Mouse (Mus musculus) common myeloid progenitor, adult 5-6 weeks (primary cell): Measurements from ENCODE around the gene Ahcyl1. TPM values are rescaled to one million over a fixed set of nuclear protein-coding genes. Genes with fewer than 3 reads are reported as not detected.

ENCODE experiments used
- ATAC-seq: replicated peaks from 2 replicates; pipeline ENCODE4 v1.8.0; 2016; ENCODE audit warnings: low read depth, mild to moderate bottlenecking, moderate TSS enrichment, inconsistent platforms; ENCODE audit not compliant: poor library complexity, severe bottlenecking
- total RNA-seq: library from RNA; stranded (forward); fragments of 200-1000, 187-1606 nt; gene quantifications from 2 replicates; pipeline ENCODE4 v1.2.3, GENCODE M21; 2017

The Ahcyl1 gene
- total RNA-seq, 1 experiment from 2014 or later, result 95.6 TPM

GRCm38 (mm10) chr3:107706164-107706563 is 9.8 kb upstream of the Ahcyl1 start:
- peak; percentile 86 for ATAC-seq

- ATAC-seq, result no peak
These were observed 8.0 kb upstream of the Ahcyl1 start for GRCm38 (mm10) chr3:107704371-107704705.

- ATAC-seq, result no peak
These were observed 7.5 kb upstream of the Ahcyl1 start for GRCm38 (mm10) chr3:107703675-107704370.

DNA sequence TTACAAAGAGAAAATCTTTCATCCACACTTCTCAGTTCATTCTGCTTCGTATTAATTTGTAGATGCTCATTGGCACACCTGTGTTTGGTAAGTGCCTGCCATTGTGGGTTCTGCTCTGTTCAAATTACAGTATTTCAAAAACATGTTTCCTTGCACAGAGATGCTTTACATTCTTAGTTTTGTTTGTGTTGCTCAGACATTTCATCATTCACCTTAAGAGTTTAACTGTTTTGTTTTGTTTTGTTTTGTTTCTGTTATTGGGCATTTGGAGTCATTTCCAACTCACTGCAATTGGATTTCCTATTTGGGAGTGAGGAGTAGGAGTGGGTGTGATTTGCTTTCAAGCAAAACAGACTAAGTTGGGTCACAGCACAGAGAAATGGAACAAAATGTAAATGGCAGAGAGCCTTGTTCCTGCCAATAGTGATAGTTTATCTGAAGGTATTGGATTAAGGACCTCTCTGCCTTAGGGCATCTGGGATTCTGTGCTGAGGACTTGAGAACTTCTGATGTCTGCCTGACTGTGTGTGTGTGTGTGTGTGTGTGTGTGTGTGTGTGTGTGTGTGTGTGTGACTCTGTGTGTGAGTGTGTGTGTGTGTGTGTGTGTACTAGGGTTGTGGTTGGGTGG is 5.5 kb upstream of the Ahcyl1 start:
- ATAC-seq, result no peak

GRCm38 (mm10) chr3:107700625-107701024 is 4.3 kb upstream of the Ahcyl1 start:
- no peak for ATAC-seq

DNA sequence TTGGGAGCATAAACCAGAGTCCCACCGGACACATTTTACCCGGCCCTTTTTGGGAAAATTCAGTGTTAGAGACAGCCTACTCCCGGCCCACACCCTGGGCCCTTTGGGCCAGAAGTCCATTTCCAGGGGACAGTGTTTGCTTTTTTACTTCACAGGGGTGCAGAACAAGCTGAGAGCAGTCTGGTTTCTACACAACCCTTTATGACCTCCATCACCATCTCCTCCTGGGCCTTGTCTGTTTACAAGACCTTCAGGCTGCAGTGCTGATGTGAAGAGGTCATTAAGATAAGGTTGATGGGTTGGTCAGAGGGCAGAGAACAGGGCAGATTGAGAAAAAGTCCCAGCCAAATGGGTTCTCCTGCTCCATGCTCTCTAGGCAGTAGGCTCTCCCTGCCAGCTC is 550 bp upstream of the Ahcyl1 start:
- ATAC-seq, result no peak

- ATAC-seq, result no peak
These were observed 977 bp downstream of the Ahcyl1 start for GRCm38 (mm10) chr3:107695219-107695947.

DNA sequence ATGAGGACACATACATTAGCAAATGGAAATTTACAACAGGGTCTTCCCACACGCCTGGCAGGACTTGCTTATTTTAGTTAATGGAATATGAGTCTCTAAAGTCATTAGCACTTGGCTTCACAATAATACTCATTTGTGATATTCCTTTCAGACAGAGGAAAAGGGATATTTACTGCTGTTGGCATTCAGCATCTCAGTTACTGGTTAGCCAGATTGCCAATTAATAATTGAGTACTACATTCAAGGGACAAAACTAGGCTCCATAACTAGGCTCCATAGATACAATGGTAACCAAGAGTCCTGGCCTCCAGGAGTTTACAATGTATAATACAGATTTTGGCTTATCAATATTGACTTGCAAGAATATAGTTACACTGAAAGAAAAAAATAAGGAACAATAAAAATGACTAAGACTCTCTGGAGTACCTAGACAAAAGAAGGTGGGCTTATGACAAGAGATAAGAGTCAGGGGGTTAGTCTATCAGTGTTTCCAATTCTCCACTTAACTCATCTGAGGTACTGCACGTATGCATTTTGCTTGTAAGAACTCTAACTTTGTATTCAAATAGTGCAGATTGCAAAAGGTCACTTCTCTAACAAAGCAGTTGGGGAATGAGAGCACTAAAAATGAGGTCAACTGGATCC is 2.0 kb downstream of the Ahcyl1 start:
- ATAC-seq, result no peak

DNA sequence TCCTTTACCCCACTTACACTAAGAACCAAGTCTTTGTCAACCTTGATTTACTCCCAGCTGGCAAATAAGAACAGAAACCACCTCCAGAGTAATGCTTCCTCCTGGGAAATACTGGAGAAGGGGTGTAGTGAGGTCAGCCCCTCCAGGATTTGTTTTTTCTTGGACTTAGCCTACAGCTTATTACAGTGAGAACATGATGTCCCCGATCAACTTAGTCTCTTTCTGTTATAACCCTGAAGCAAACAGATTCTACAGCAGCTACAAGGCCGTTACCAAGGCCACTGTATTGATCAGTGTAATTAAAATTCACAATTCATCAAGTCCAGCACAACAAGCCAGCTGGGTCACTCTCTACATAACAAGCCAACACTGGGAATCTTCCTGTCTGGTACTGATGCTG is 6.0 kb downstream of the Ahcyl1 start:
- ATAC-seq, result no peak

DNA sequence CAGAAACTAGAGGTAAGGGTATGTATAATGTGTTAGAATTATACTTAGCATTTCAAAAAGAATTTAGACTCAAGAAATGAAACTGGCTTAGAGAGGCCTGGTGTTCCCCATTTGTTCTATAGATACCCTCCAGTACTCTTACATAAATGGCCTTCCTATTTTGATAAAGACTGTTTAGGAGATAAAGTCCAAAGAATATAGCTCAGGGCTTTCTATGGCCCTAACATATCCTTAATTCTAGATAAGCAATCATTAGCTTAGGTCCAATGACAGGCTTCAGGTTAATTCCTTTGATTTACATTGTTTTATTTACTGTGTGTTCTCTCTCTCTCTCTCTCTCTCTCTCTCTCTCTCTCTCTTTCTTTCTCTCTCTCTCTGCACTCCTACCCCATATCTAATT is 7.1 kb downstream of the Ahcyl1 start:
- no peak for ATAC-seq

DNA sequence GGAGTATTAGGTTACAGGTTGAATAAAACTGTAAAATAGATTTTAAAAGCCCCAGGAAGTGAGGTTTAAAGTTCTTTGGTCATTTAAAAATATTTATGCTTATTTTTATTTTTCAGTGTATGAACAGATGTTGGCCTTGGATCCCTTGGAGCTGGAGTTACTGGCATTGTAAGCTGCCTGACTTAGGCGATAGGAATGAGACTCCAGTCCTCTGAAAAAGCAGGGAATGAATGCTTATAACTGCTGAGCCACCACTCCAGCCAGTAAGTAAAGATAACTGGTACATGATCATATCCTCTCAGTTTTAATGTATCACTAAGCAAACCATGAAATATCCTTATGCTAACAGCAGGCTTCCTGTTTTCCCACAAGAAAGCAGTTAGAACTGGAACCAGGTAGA is 8.1 kb downstream of the Ahcyl1 start:
- no peak for ATAC-seq

GRCm38 (mm10) chr3:107686276-107686977 is 9.9 kb downstream of the Ahcyl1 start:
- no peak for ATAC-seq

- ATAC-seq, result no peak
These were observed 10.7 kb downstream of the Ahcyl1 start for GRCm38 (mm10) chr3:107685652-107686051.

GRCm38 (mm10) chr3:107683587-107683986 is 12.8 kb downstream of the Ahcyl1 start:
- ATAC-seq, result no peak

GRCm38 (mm10) chr3:107680790-107681576 is 15.4 kb downstream of the Ahcyl1 start:
- ATAC-seq, result peak; percentile 69; the same call in 1 of the 2 replicates

DNA sequence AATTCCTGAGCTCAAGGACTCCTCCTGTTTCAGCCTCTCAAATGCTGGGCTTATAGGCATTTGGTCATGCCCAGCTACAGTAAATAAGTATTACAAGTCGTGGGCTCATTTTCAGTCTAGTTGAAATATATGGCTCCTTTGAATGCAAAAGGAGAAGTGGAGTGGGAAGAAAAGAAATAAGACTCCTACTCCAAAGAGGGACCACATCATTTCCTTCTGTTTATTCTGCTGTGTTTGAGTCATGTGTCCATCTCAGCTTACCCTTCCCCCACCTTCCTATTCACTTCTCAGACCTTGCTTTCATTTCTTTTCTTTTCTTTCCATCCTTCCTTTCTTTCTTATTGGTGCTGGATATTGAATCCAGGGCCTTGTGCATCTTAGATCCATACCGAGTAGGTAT is 24.9 kb downstream of the Ahcyl1 start:
- ATAC-seq, result peak; percentile 50; the same call in 1 of the 2 replicates

DNA sequence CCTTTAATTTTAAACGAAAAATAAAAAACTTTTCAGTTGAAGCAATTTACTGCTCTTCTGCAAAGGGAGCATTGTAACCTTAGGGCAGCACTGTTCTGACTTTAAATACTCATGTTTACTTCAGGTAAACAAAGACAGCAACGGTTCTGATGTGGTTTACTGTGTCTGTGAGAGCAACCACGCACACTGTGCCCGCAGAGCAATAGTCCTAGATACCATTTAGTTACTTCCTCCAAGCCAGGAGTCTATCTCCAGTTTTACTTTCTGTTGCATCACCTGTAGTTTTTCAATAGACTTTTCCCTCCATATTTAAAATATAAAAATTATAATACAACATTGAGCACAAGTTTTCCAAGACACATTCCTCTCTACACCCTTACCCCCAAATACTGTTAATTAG is 25.9 kb downstream of the Ahcyl1 start:
- ATAC-seq, result no peak

GRCm38 (mm10) chr3:107668786-107669185 is 27.6 kb downstream of the Ahcyl1 start:
- no peak for ATAC-seq

DNA sequence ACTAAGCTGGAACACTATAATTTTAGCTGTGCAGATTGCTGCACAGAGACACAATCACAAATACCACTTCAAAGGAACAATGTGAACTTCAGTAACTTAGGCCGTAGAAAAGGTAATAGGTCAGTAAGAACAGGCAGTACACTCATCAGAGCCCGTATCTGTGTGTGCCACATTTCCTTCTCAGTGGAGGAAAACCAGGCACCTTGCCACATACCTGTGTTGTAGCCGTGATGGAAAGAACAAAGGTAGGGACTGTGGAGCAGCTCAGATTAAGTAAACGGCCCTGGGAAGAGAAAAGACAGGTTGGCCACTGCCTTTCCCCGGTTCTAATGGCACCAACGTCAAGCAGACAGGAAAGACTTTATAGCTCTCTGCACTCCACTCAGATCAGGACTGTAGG is 28.9 kb downstream of the Ahcyl1 start:
- no peak for ATAC-seq

DNA sequence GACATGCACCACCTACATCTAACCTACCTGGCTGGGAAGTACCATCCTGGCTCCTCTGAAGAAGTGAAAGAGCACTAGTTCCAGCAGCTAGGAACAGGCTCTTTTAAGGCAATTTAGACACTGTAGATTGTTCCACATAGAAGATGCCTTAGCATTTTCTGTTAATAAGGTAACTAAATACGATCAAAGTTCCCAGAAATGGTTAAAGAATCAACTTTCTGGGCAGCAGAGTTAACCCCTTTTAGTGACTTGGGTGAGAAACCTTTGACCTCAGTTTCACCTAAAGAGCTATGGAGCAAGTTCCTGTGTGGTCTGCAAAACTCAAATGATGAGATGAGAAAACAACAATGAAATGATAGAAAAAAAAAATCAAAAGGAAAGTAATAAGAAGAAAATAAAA is 31.7 kb downstream of the Ahcyl1 start:
- no peak for ATAC-seq
